Mouse (Mus musculus) liver, postnatal 0 days (tissue): ENCODE data around the gene Cdk10. TPM values are rescaled to one million over a fixed set of nuclear protein-coding genes. Genes with fewer than 3 reads are reported as not detected.
"Not testable (repeated sequence)": the region's sequence is repeated elsewhere in the genome, so short reads cannot be mapped to it uniquely, and the experiment has no call there.

ENCODE experiments used
- ATAC-seq: fragments of 200-750 bp; cut with Nextera tagmentation; 2 replicates; pipeline ENCODE4 v1.8.0; 2017; ENCODE audit warnings: mild to moderate bottlenecking, moderate library complexity
- DNase-seq: peaks from one replicate; pipeline ENCODE4 v3.0.0-alpha.2; 2016
- H3K27ac ChIP-seq: fragments of 300-500 bp; sonication (generic); 2 replicates; pipeline ENCODE4 v1.5.1; 2014; ENCODE audit warnings: antibody characterized with exemption, moderate library complexity, mild to moderate bottlenecking, low read depth
- H3K27me3 ChIP-seq: fragments of 300-500 bp; sonication (generic); 2 replicates; pipeline ENCODE4 v1.6.1; 2014; ENCODE audit warnings: low read length, control low read depth, mixed read lengths; ENCODE audit not compliant: insufficient read depth
- H3K36me3 ChIP-seq: fragments of 300-500 bp; sonication (generic); replicated peaks from 2 replicates; pipeline ENCODE4 v1.6.1; 2014; ENCODE audit warnings: mild to moderate bottlenecking, control low read depth, low read length, moderate library complexity, mixed read lengths; ENCODE audit not compliant: insufficient read depth
- H3K4me1 ChIP-seq: fragments of 300-500 bp; sonication (generic); 2 replicates; pipeline ENCODE4 v1.6.1; 2014; ENCODE audit warnings: antibody characterized with exemption, mild to moderate bottlenecking, control low read depth; ENCODE audit not compliant: insufficient read depth
- H3K4me2 ChIP-seq: fragments of 300-500 bp; sonication (generic); 2 replicates; pipeline ENCODE4 v1.6.1; 2014; ENCODE audit warnings: low read depth, mild to moderate bottlenecking, low read length, moderate library complexity, mixed read lengths
- H3K4me3 ChIP-seq: fragments of 300-500 bp; sonication (generic); 2 replicates; pipeline ENCODE4 v1.5.1; 2014; ENCODE audit warnings: low read depth, low read length
- H3K9ac ChIP-seq: fragments of 300-500 bp; sonication (generic); replicated peaks from 2 replicates; pipeline ENCODE4 v1.6.1; 2014; ENCODE audit warnings: mild to moderate bottlenecking, moderate library complexity
- H3K9me3 ChIP-seq: fragments of 300-500 bp; sonication (generic); 2 replicates; pipeline ENCODE4 v1.6.1; 2016; ENCODE audit warnings: mild to moderate bottlenecking, control low read depth, low read length, mixed read lengths
- CTCF ChIP-seq: sonication (generic); IDR thresholded peaks from 2 replicates; pipeline ENCODE4 v1.5.1; 2016; ENCODE audit warnings: antibody characterized with exemption, low read depth
- EP300 ChIP-seq: IDR thresholded peaks from 2 replicates; pipeline ENCODE4 v1.6.1; 2016; ENCODE audit warnings: antibody characterized with exemption, low read depth, mild to moderate bottlenecking
- WGBS: fragments of 180-500 bp; shearing (Covaris S2); extraction: QIAGEN DNeasy Blood & Tissue Kit; methylation state at CpG from one replicate; pipeline ENCODE4 v1.1.7; 2014; ENCODE audit not compliant: insufficient replicate concordance; 5-methylcytosine and 5-hydroxymethylcytosine counted together
- polyA plus RNA-seq: library from polyadenylated mRNA; unstranded; fragments of >200 nt; fragmentation: Nextera tagmentation; extraction: Ambion mirVana; gene quantifications from 2 replicates; pipeline ENCODE4 v1.2.1, GENCODE M21; 2015

The Cdk10 gene
- polyA plus RNA-seq, 1 experiment from 2014 or later = 8.7 TPM

DNA sequence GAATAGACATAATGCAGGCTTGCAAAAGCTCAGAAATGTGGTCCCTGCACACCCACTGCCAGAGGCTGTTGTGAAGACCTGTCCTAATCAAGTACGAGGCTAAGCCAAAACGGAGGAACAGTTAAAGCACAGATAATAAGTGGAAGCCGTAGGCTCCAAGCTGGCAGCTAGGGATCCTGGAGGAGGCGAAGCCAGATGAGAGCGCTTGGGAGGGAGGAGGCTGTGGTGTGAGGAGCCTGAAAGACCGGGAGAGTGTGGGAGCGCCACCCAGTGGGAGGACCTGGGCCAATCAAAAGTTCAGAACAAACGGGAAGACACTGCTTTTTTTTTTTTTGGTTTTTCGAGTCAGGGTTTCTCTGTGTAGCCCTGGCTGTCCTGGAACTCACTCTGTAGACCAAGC is 34.0 kb upstream of the Cdk10 start:
- 2% methylated on average over 9 of the region's 9 CpGs for WGBS
- H3K36me3 ChIP-seq = no peaks in the 10 kb centered on the region
- no peak overlapping the region for H3K4me3 ChIP-seq
- 0 out of 2 replicates have a peak, but pooled peaks cover 2% of the 10 kb centered on the region for H3K4me1 ChIP-seq
- TF ChIP-seq CTCF (peak; percentile 66), EP300 (no peak)
- H3K27ac ChIP-seq = no peak overlapping the region
- no peak overlapping the region for H3K4me2 ChIP-seq
- no peak overlapping the region for H3K9ac ChIP-seq
- DNase-seq (peak; percentile 83), ATAC-seq (peak; percentile 65; the same call in 1 of the 2 replicates)
- H3K9me3 ChIP-seq = no peaks in the 10 kb centered on the region
- H3K27me3 ChIP-seq = no peaks in the 10 kb centered on the region

DNA sequence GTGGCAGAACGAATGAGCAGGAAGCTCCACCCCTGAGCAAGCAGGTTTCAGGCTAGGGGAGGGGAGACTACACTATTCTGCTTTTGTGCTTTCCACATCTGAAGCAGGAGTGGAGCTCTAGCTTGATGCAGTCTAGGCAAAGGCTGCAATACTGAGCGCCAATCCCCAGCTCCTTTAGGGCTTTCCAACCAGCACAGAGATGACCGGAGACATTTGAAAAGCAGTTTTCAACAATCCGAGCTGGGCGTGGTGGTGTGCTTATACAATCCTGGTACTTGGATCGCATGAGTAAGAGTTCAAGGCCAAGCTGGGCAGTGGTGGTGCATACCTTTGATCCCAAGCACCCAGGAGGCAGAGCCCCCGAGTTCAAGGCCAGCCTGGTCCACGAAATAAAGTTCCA is 32.7 kb upstream of the Cdk10 start:
- no peaks in the 10 kb centered on the region for H3K36me3 ChIP-seq

DNA sequence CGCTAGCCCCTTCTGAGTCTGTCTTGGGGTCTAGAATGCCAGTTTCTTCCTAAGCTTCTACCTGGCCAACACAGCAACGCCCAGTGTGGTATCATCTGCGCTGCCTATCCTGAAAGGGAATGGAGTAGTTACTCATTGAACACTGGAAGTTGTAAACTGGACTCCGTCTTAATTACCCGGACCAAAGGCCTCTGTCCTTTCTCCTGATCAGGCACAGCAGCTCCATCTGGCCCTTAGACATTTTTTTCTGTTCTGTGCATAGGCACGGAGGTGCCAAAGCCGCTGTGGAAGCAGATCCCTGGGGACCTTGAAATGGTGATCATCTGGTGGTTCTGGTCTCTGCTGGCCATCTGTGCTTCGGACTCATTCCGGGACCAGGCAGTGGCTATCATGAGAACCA is 30.9 kb upstream of the Cdk10 start:
- Histone ChIP-seq H3K9me3 (no peaks in the 10 kb centered on the region), H3K27me3 (no peaks in the 10 kb centered on the region), H3K4me2 (no peak overlapping the region), H3K36me3 (no peaks in the 10 kb centered on the region), H3K27ac (no peak overlapping the region), H3K9ac (no peak overlapping the region), H3K4me1 (peaks cover 2% of the 10 kb centered on the region; the same call in 1 of the 2 replicates), H3K4me3 (no peak overlapping the region)
- no peak for DNase-seq
- ATAC-seq = no peak
- TF ChIP-seq EP300 (no peak), CTCF (no peak)
- 86% methylated on average over 9 of the region's 9 CpGs for WGBS

More for the DNA sequence above, 32.7 kb upstream of the Cdk10 start:
- Histone ChIP-seq H3K27me3 (no peaks in the 10 kb centered on the region), H3K9me3 (no peaks in the 10 kb centered on the region), H3K4me2 (no peak overlapping the region), H3K27ac (no peak overlapping the region), H3K4me1 (0 out of 2 replicates have a peak, but pooled peaks cover 2% of the 10 kb centered on the region), H3K4me3 (no peak overlapping the region), H3K9ac (no peak overlapping the region)
- TF ChIP-seq EP300 (no peak), CTCF (no peak)
- ATAC-seq (no peak), DNase-seq (no peak)
- WGBS = 51% methylated on average over 8 of the region's 8 CpGs

GRCm38 (mm10) chr8:123197016-123197415 is 27.6 kb upstream of the Cdk10 start:
- not testable (repeated sequence) for H3K4me3 ChIP-seq, H3K9ac ChIP-seq, H3K36me3 ChIP-seq, H3K27ac ChIP-seq, DNase-seq, H3K4me1 ChIP-seq, H3K4me2 ChIP-seq, H3K27me3 ChIP-seq, H3K9me3 ChIP-seq
- 62% methylated on average over 5 of the region's 5 CpGs for WGBS
- ATAC-seq = peak; percentile 79

DNA sequence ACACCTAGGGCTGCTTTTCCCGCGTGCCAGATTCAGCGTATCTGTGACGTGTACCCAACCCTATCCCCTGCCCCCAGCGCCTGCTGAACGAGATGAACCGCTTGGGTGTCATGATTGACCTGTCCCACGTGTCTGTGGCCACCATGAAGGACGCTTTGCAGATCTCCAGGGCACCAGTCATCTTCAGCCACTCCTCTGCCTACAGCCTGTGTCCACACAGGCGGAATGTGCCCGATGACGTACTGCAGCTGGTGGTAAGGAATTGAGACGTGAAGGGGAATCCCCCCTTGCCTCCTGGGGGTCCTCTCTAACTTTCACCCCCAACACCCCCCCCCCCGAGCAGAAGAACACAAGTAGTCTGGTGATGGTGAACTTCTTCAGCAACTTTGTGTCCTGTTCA is 24.8 kb upstream of the Cdk10 start:
- DNase-seq (no peak), ATAC-seq (no peak)
- 64% methylated on average over 14 of the region's 14 CpGs for WGBS
- H3K4me3 ChIP-seq = no peak overlapping the region
- H3K4me2 ChIP-seq = no peak overlapping the region
- peaks cover 2% of the 10 kb centered on the region; the same call in 1 of the 2 replicates for H3K4me1 ChIP-seq
- H3K27ac ChIP-seq = no peak overlapping the region
- H3K27me3 ChIP-seq = no peaks in the 10 kb centered on the region
- no peaks in the 10 kb centered on the region for H3K9me3 ChIP-seq
- no peak overlapping the region for H3K9ac ChIP-seq
- H3K36me3 ChIP-seq = no peaks in the 10 kb centered on the region
- TF ChIP-seq CTCF = no peak
- no peak for TF ChIP-seq EP300

- DNase-seq = peak; percentile 79
- WGBS = 20% methylated on average over 5 of the region's 5 CpGs
- TF ChIP-seq EP300 (no peak), CTCF (peak; percentile 95)
- Histone ChIP-seq H3K27ac (no peak overlapping the region), H3K4me3 (no peak overlapping the region), H3K36me3 (peaks cover 14% of the 10 kb centered on the region; the same call in 1 of the 2 replicates), H3K27me3 (no peaks in the 10 kb centered on the region), H3K4me1 (peaks cover 2% of the 10 kb centered on the region; the same call in 1 of the 2 replicates), H3K9ac (no peak overlapping the region), H3K4me2 (no peak overlapping the region), H3K9me3 (no peaks in the 10 kb centered on the region)
- no peak; the same call in 1 of the 2 replicates for ATAC-seq
Observed at GRCm38 (mm10) chr8:123202288-123202687, 22.4 kb upstream of the Cdk10 start.

GRCm38 (mm10) chr8:123203571-123203970 is 21.1 kb upstream of the Cdk10 start:
- no peak overlapping the region for H3K27ac ChIP-seq
- ATAC-seq (no peak), DNase-seq (no peak)
- no peaks in the 10 kb centered on the region for H3K27me3 ChIP-seq
- H3K9ac ChIP-seq = no peak overlapping the region
- peaks cover 27% of the 10 kb centered on the region for H3K36me3 ChIP-seq
- no peaks in the 10 kb centered on the region for H3K4me1 ChIP-seq
- no peak overlapping the region for H3K4me3 ChIP-seq
- H3K4me2 ChIP-seq = no peak overlapping the region
- WGBS = 85% methylated on average over 3 of the region's 3 CpGs
- H3K9me3 ChIP-seq = no peaks in the 10 kb centered on the region
- no peak for TF ChIP-seq EP300
- TF ChIP-seq CTCF = no peak
